Mouse (Mus musculus) G1E (cell line): ENCODE results near the gene Sgsm3. TPM values are rescaled to one million over a fixed set of nuclear protein-coding genes. Genes with fewer than 3 reads are reported as not detected.

Source experiments
- ATAC-seq: 2 replicates; pipeline ENCODE4 v1.8.0; 2016; ENCODE audit warnings: mild to moderate bottlenecking; ENCODE audit not compliant: insufficient number of reproducible peaks, poor library complexity, low FRiP score, severe bottlenecking; ENCODE audit errors: extremely low read depth
- DNase-seq: peaks from one replicate; pipeline ENCODE4 v3.0.0; 2012; ENCODE audit warnings: low spot score
- H3K27me3 ChIP-seq: 2 replicates; pipeline ENCODE4 v1.6.1; 2012; ENCODE audit warnings: mild to moderate bottlenecking, low read length, inconsistent platforms; ENCODE audit not compliant: insufficient read depth
- H3K36me3 ChIP-seq: replicated peaks from 2 replicates; pipeline ENCODE3; 2012; ENCODE audit warnings: mild to moderate bottlenecking, inconsistent platforms
- H3K4me1 ChIP-seq: 2 replicates; pipeline ENCODE4 v1.6.1; 2012; ENCODE audit warnings: low read depth, low read length, inconsistent platforms, mixed read lengths; ENCODE audit not compliant: insufficient read depth
- H3K4me3 ChIP-seq: 2 replicates; pipeline ENCODE4 v1.5.1; 2012; ENCODE audit warnings: low read depth, mild to moderate bottlenecking, inconsistent platforms, low read length, moderate library complexity, mixed read lengths
- H3K9me3 ChIP-seq: replicated peaks from 2 replicates; pipeline ENCODE4 v1.6.1; 2012; ENCODE audit warnings: inconsistent platforms
- CTCF ChIP-seq: IDR thresholded peaks from 2 replicates; pipeline ENCODE4 v1.5.1; 2012; ENCODE audit warnings: low read depth, low read length, inconsistent platforms, mixed read lengths
- GATA1 ChIP-seq: IDR thresholded peaks from 2 replicates; pipeline ENCODE4 v1.6.1; 2012; ENCODE audit warnings: borderline replicate concordance, low read length, inconsistent platforms, mixed read lengths
- GATA2 ChIP-seq: IDR thresholded peaks from 2 replicates; pipeline ENCODE4 v1.6.1; 2012; ENCODE audit warnings: low read depth, low read length, inconsistent platforms, borderline replicate concordance
- POLR2AphosphoS5 ChIP-seq: IDR thresholded peaks from 2 replicates; pipeline ENCODE4 v1.6.1; 2012; ENCODE audit warnings: low read depth, low read length, inconsistent platforms; ENCODE audit not compliant: insufficient replicate concordance
- TAL1 ChIP-seq: conservative IDR thresholded peaks from 2 replicates; pipeline ENCODE4 v1.6.1; 2012; ENCODE audit warnings: low read depth, low read length, inconsistent platforms, mixed read lengths
- polyA plus RNA-seq: library from polyadenylated mRNA; stranded (reverse); fragments of >175 nt; gene quantifications from 2 replicates; pipeline ENCODE4 v1.2.3, GENCODE M21; 2012
- total RNA-seq, 2 experiments: library from RNA; stranded (forward) in 1 of 2; stranded (reverse) in 1 of 2; fragments of 200-1000 nt in 1 of 2; fragments of >200 nt in 1 of 2; fragmentation: Nextera tagmentation in 1 of 2; gene quantifications; 2 replicates each; pipeline ENCODE4 v1.2.3; 2014 to 2017

The Sgsm3 gene
- total and polyA plus RNA-seq, 3 experiments: 8.4 to 28.4 (median 17.9) TPM

- DNase-seq (no peak), ATAC-seq (no peak)
- Histone ChIP-seq H3K4me1 (no peaks in the 10 kb centered on the region; the same call in none of the 2 replicates), H3K27me3 (no peaks in the 10 kb centered on the region), H3K4me3 (no peak overlapping the region), H3K9me3 (no peaks in the 10 kb centered on the region), H3K36me3 (peaks cover 92% of the 10 kb centered on the region)
- TF ChIP-seq GATA2: no peak
- TF ChIP-seq TAL1: no peak
- TF ChIP-seq GATA1: no peak
- TF ChIP-seq CTCF: no peak
- TF ChIP-seq POLR2AphosphoS5: no peak
Measured at GRCm38 (mm10) chr15:81007339-81007738, 29.8 kb downstream of the Sgsm3 start.

GRCm38 (mm10) chr15:81007905-81008304 lies 30.3 kb downstream of the Sgsm3 start:
- DNase-seq (no peak), ATAC-seq (no peak)
- Histone ChIP-seq H3K4me3 (no peak overlapping the region), H3K27me3 (no peaks in the 10 kb centered on the region), H3K4me1 (no peaks in the 10 kb centered on the region; the same call in none of the 2 replicates), H3K9me3 (no peaks in the 10 kb centered on the region), H3K36me3 (peaks cover 92% of the 10 kb centered on the region)
- TF ChIP-seq TAL1 (no peak), CTCF (no peak), GATA2 (no peak)

GRCm38 (mm10) chr15:81008689-81009123 lies 31.1 kb downstream of the Sgsm3 start:
- DNase-seq (no peak), ATAC-seq (no peak)
- Histone ChIP-seq H3K36me3 (peaks cover 92% of the 10 kb centered on the region), H3K4me1 (no peaks in the 10 kb centered on the region; the same call in none of the 2 replicates), H3K4me3 (no peak overlapping the region), H3K9me3 (no peaks in the 10 kb centered on the region), H3K27me3 (no peaks in the 10 kb centered on the region)
- TF ChIP-seq TAL1: no peak
- no peak for TF ChIP-seq POLR2AphosphoS5
- no peak for TF ChIP-seq CTCF
- no peak for TF ChIP-seq GATA2
- no peak for TF ChIP-seq GATA1

GRCm38 (mm10) chr15:81010114-81010513 lies 32.5 kb downstream of the Sgsm3 start:
- Histone ChIP-seq H3K4me1 (no peaks in the 10 kb centered on the region; the same call in none of the 2 replicates), H3K4me3 (no peak overlapping the region), H3K27me3 (no peaks in the 10 kb centered on the region), H3K36me3 (peaks cover 94% of the 10 kb centered on the region), H3K9me3 (no peaks in the 10 kb centered on the region)
- TF ChIP-seq CTCF (no peak), GATA1 (no peak), GATA2 (no peak), POLR2AphosphoS5 (no peak), TAL1 (no peak)
- DNase-seq (no peak), ATAC-seq (no peak)

GRCm38 (mm10) chr15:81011523-81011922 lies 34.0 kb downstream of the Sgsm3 start:
- DNase-seq (no peak), ATAC-seq (no peak)
- TF ChIP-seq POLR2AphosphoS5 (no peak), CTCF (no peak), TAL1 (no peak), GATA2 (no peak), GATA1 (no peak)
- no peak overlapping the region for H3K4me3 ChIP-seq
- H3K27me3 ChIP-seq: no peaks in the 10 kb centered on the region
- H3K36me3 ChIP-seq: peaks cover 95% of the 10 kb centered on the region
- H3K9me3 ChIP-seq: no peaks in the 10 kb centered on the region
- H3K4me1 ChIP-seq: no peaks in the 10 kb centered on the region; the same call in 1 of the 2 replicates

- no peaks in the 10 kb centered on the region for H3K27me3 ChIP-seq
- H3K9me3 ChIP-seq: no peaks in the 10 kb centered on the region
- no peak overlapping the region for H3K4me3 ChIP-seq
- ATAC-seq: no peak
- DNase-seq: no peak
- no peak for TF ChIP-seq GATA2
- TF ChIP-seq POLR2AphosphoS5: no peak
- TF ChIP-seq TAL1: no peak
- H3K4me1 ChIP-seq: no peaks in the 10 kb centered on the region; the same call in 1 of the 2 replicates
- H3K36me3 ChIP-seq: peaks cover 95% of the 10 kb centered on the region
Measured at GRCm38 (mm10) chr15:81012359-81012758, 34.8 kb downstream of the Sgsm3 start.

- Histone ChIP-seq H3K9me3 (no peaks in the 10 kb centered on the region), H3K27me3 (no peaks in the 10 kb centered on the region), H3K4me1 (no peaks in the 10 kb centered on the region), H3K36me3 (peaks cover 95% of the 10 kb centered on the region), H3K4me3 (no peak overlapping the region)
- DNase-seq (no peak), ATAC-seq (no peak)
- no peak for TF ChIP-seq GATA2
- no peak for TF ChIP-seq TAL1
- TF ChIP-seq GATA1: no peak
- TF ChIP-seq CTCF: no peak
- TF ChIP-seq POLR2AphosphoS5: no peak
Measured at GRCm38 (mm10) chr15:81013186-81013585, 35.6 kb downstream of the Sgsm3 start.
